Mouse (Mus musculus) cerebellum, adult 8-10 months (tissue): ENCODE measurements at regions not wholly inside any gene's neighbourhood (a gene's known extent, or its start where the extent isn't known, plus 50 kb on each side); places are given as distances from the start of the nearest gene placed in this dataset.

ENCODE experiments used
- DNase-seq: peaks from one replicate; pipeline ENCODE4 v3.0.0; 2022

- no peak for DNase-seq
Measured at GRCm38 (mm10) chr16:76694913-76695312, 318.6 kb upstream of the Usp25 start.

GRCm38 (mm10) chr16:76687735-76688447 lies 314.3 kb upstream of the Nrip1 start:
- no peak for DNase-seq

- DNase-seq: no peak
Measured at GRCm38 (mm10) chr16:76685562-76685961, 311.9 kb upstream of the Nrip1 start.

GRCm38 (mm10) chr16:76680061-76680911 lies 306.7 kb upstream of the Nrip1 start:
- no peak for DNase-seq

- DNase-seq: no peak
Measured at GRCm38 (mm10) chr16:76678885-76679284, 305.3 kb upstream of the Nrip1 start.

- DNase-seq: no peak
Measured at GRCm38 (mm10) chr16:76669795-76670194, 296.2 kb upstream of the Nrip1 start.

- no peak for DNase-seq
Measured at GRCm38 (mm10) chr16:76667046-76667445, 293.4 kb upstream of the Nrip1 start.

- DNase-seq: no peak
Measured at GRCm38 (mm10) chr16:76655106-76655505, 281.5 kb upstream of the Nrip1 start.

- no peak for DNase-seq
Measured at GRCm38 (mm10) chr16:76644281-76644680, 270.7 kb upstream of the Nrip1 start.

GRCm38 (mm10) chr16:76643801-76644200 lies 270.2 kb upstream of the Nrip1 start:
- no peak for DNase-seq

GRCm38 (mm10) chr16:76635169-76635568 lies 261.5 kb upstream of the Nrip1 start:
- DNase-seq: no peak

GRCm38 (mm10) chr16:76634196-76634698 lies 260.6 kb upstream of the Nrip1 start:
- no peak for DNase-seq

GRCm38 (mm10) chr16:76626142-76626541 lies 252.5 kb upstream of the Nrip1 start:
- no peak for DNase-seq

GRCm38 (mm10) chr16:76621715-76622114 lies 248.1 kb upstream of the Nrip1 start:
- no peak for DNase-seq

- no peak for DNase-seq
Measured at GRCm38 (mm10) chr16:76618295-76618694, 244.7 kb upstream of the Nrip1 start.

- no peak for DNase-seq
Measured at GRCm38 (mm10) chr16:76611061-76611460, 237.4 kb upstream of the Nrip1 start.

- DNase-seq: no peak
Measured at GRCm38 (mm10) chr16:76604914-76605313, 231.3 kb upstream of the Nrip1 start.

GRCm38 (mm10) chr16:76603846-76604258 lies 230.2 kb upstream of the Nrip1 start:
- DNase-seq: no peak

- no peak for DNase-seq
Measured at GRCm38 (mm10) chr16:76603431-76603830, 229.8 kb upstream of the Nrip1 start.

- DNase-seq: no peak
Measured at GRCm38 (mm10) chr16:76600131-76600530, 226.5 kb upstream of the Nrip1 start.

- DNase-seq: no peak
Measured at GRCm38 (mm10) chr16:76591956-76592768, 218.5 kb upstream of the Nrip1 start.

- no peak for DNase-seq
Measured at GRCm38 (mm10) chr16:76589791-76590190, 216.2 kb upstream of the Nrip1 start.

- no peak for DNase-seq
Measured at GRCm38 (mm10) chr16:76577206-76577605, 203.6 kb upstream of the Nrip1 start.
